Mouse (Mus musculus) bone marrow macrophage, adult 2 months (primary cell): ENCODE measurements around the gene Tmx2. TPM values are rescaled to one million over a fixed set of nuclear protein-coding genes. Genes with fewer than 3 reads are reported as not detected.

Experiments used
- H3K27ac ChIP-seq: 2 replicates; pipeline ENCODE4 v1.5.1; 2012; ENCODE audit warnings: low read depth, low read length; ENCODE audit not compliant: insufficient read depth
- H3K4me1 ChIP-seq: 2 replicates; pipeline ENCODE4 v1.6.1; 2012; ENCODE audit warnings: low read length; ENCODE audit not compliant: control insufficient read depth, insufficient read depth
- H3K4me3 ChIP-seq: 2 replicates; pipeline ENCODE4 v1.5.1; 2012; ENCODE audit warnings: mild to moderate bottlenecking, low read length, moderate library complexity; ENCODE audit not compliant: insufficient read depth
- CTCF ChIP-seq: IDR thresholded peaks from 2 replicates; pipeline ENCODE4 v1.5.1; 2012; ENCODE audit warnings: low read depth, mild to moderate bottlenecking, low read length, moderate library complexity
- POLR2A ChIP-seq: IDR thresholded peaks from 2 replicates; pipeline ENCODE4 v1.6.1; 2012; ENCODE audit warnings: mild to moderate bottlenecking, low read depth, low read length, borderline replicate concordance
- polyA plus RNA-seq: library from polyadenylated mRNA; stranded (reverse); fragments of >200 nt; gene quantifications from 2 replicates; pipeline ENCODE4 v1.2.4, GENCODE M21; 2012; ENCODE audit not compliant: missing spikeins, insufficient read depth, insufficient read length

The Tmx2 gene
- polyA plus RNA-seq, 1 experiment = 41.4 TPM

GRCm38 (mm10) chr2:84624201-84624600 lies 54.7 kb downstream of the Tmx2 start:
- H3K27ac ChIP-seq = peak overlapping the region; percentile 71
- peaks cover 68% of the 10 kb centered on the region for H3K4me1 ChIP-seq
- H3K4me3 ChIP-seq = no peak overlapping the region
- TF ChIP-seq POLR2A (no peak), CTCF (no peak)

GRCm38 (mm10) chr2:84623428-84624119 lies 55.4 kb downstream of the Tmx2 start:
- H3K27ac ChIP-seq = peak overlapping the region; percentile 78
- no peak overlapping the region for H3K4me3 ChIP-seq
- TF ChIP-seq POLR2A (no peak), CTCF (no peak)
- peaks cover 70% of the 10 kb centered on the region for H3K4me1 ChIP-seq

- Histone ChIP-seq H3K4me3 (no peak overlapping the region), H3K27ac (peak overlapping the region; percentile 78), H3K4me1 (peaks cover 70% of the 10 kb centered on the region)
- TF ChIP-seq POLR2A (no peak), CTCF (no peak)
Measured at GRCm38 (mm10) chr2:84622668-84623067, 56.3 kb downstream of the Tmx2 start.

Other genes starting within 250 kb of the Tmx2 start
- 21.5 and 25.5 TPM in 2 replicates for gene Tfpi, start 202.4 kb downstream of the Tmx2 start, polyA plus RNA-seq
- 99.2 and 110 TPM in 2 replicates for gene Ctnnd1, start 28.4 kb downstream of the Tmx2 start, polyA plus RNA-seq
- gene Btbd18, start 20.1 kb downstream of the Tmx2 start, polyA plus RNA-seq = not detected in 2 replicates
- 24.2 and 24.5 TPM in 2 replicates for gene Selenoh, start 8.4 kb downstream of the Tmx2 start, polyA plus RNA-seq
- not detected in 2 replicates for gene Gm28635, start 1.1 kb downstream of the Tmx2 start, polyA plus RNA-seq
- gene Med19, start 738 bp downstream of the Tmx2 start, polyA plus RNA-seq = 20.4 and 22.9 TPM in 2 replicates
- 27.5 and 29.2 TPM in 2 replicates for gene Zdhhc5, start 36.0 kb upstream of the Tmx2 start, polyA plus RNA-seq
- gene Clp1, start 48.2 kb upstream of the Tmx2 start, polyA plus RNA-seq = 16.4 and 16.6 TPM in 2 replicates
- 0.70 and 0.92 TPM in 2 replicates for gene Ypel4, start 54.9 kb upstream of the Tmx2 start, polyA plus RNA-seq
- not detected in 2 replicates for gene Gm19426, start 64.5 kb upstream of the Tmx2 start, polyA plus RNA-seq
- 0.83 TPM in 1 of 2 replicates, not detected in the other for gene Serping1, start 96.3 kb upstream of the Tmx2 start, polyA plus RNA-seq
- gene Ube2l6, start 119.7 kb upstream of the Tmx2 start, polyA plus RNA-seq = 107 and 110 TPM in 2 replicates
- not detected in 2 replicates for gene Smtnl1, start 143.5 kb upstream of the Tmx2 start, polyA plus RNA-seq
- gene Timm10, start 147.9 kb upstream of the Tmx2 start, polyA plus RNA-seq = 20.7 TPM in 2 replicates
- not detected in 2 replicates for gene Slc43a1, start 159.7 kb upstream of the Tmx2 start, polyA plus RNA-seq
- not detected in 2 replicates for gene Rtn4rl2, start 207.6 kb upstream of the Tmx2 start, polyA plus RNA-seq